Comparison of ENCODE assay signal across 9 mouse cellular contexts in the genomic region with DNA sequence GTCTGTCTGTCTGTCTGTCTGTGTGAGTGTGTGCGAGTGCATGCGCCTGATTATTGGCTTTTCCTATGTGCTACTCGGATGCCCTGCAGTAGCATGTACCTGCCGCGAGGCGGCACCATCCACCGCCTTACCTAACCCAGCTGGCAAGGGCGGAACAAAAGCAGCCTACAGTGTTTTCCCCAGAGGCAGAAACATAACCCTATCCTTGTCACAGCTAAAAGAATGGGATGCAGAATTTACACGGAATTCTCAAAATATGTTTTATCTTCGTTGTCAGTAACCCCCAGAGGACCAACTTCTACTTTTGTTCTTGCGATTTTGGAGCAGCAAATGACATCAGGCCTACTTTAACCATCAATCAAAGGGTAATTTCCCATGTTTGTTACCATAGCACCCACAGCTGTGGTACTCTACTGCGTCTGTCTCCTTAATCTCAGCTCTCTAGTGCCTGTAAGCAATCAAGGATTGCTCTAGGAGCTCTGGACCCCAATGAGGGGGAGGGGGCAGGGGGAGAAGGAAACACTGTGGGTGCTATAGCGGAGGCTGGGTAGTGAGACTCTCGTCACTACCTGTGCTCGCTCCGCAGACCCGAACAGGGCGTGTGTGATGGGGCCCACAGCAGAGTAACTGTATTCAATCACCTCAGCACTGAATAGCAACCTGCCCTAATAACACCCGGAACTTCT.
DNase-seq lines count a peak whose midpoint lies in the region; ATAC-seq and TF ChIP-seq lines count a peak whose summit lies in the region.
"Had no signal": no experiment of that assay in that cellular context is flagged by ENCODE, and none has a peak within 500 bp of the region (broad histone marks: within the 10 kb centered on the region; RNA-seq: fewer than 3 reads in every experiment).

No protein-coding gene starts in this region.

- WGBS in midbrain, embryonic 12.5 days: 36% methylated on average over 19 of the region's 19 CpGs
- WGBS in stomach, embryonic 15.5 days: 35% methylated on average over 19 of the region's 19 CpGs

- no peak overlapping the region for H3K4me2 ChIP-seq in midbrain, embryonic 12.5 days (replicated peaks)
- H3K4me2 ChIP-seq in stomach, embryonic 15.5 days: no peak overlapping the region

- H3K9me3 ChIP-seq in midbrain, embryonic 12.5 days: no peaks in the 10 kb centered on the region
- no peaks in the 10 kb centered on the region for H3K9me3 ChIP-seq in stomach, embryonic 15.5 days

- peak; percentile 87 for ATAC-seq in midbrain, embryonic 12.5 days (ENCODE audit: low FRiP score, low read depth)
- 0 out of 2 replicates have a peak, but pooled peaks have one; percentile 50 for ATAC-seq in stomach, embryonic 15.5 days (ENCODE audit: insufficient read depth, low FRiP score, low read depth)

- peak; percentile 23 for DNase-seq in gastrocnemius, adult 2 months
- DNase-seq in gastrocnemius, postnatal 25 days: no peak
- peak; percentile 85 for DNase-seq in brain, adult 2 months (ENCODE audit: low read depth, low spot score)
- peak; percentile 14 for DNase-seq in induced T-regulatory cell, adult 2 months (ENCODE audit: low read depth)
- DNase-seq in left cerebral cortex, adult 9 months (ENCODE audit: low spot score in 2 of 2): peak; percentile 49 to 69

- TF ChIP-seq POLR2A in embryonic fibroblast, embryonic 13.5 days (IDR thresholded peaks at IDR 0.05; ENCODE audit: low read depth, low read length): no peak

- H3K36me3 ChIP-seq in midbrain, embryonic 12.5 days: no peaks in the 10 kb centered on the region
- H3K36me3 ChIP-seq in stomach, embryonic 15.5 days: no peaks in the 10 kb centered on the region

- no peaks in the 10 kb centered on the region for H3K4me1 ChIP-seq in embryonic fibroblast, embryonic 13.5 days (ENCODE audit: control insufficient read depth, insufficient read depth, low read length)
- peaks cover 6% of the 10 kb centered on the region for H3K4me1 ChIP-seq in midbrain, embryonic 12.5 days
- no peaks in the 10 kb centered on the region for H3K4me1 ChIP-seq in stomach, embryonic 15.5 days

- intact Hi-C loops in gastrocnemius, adult 2 months (cut with DNase I): no loop called here

- no peak overlapping the region for H3K27ac ChIP-seq in gastrocnemius, adult 2 months
- no peak overlapping the region for H3K27ac ChIP-seq in embryonic fibroblast, embryonic 13.5 days (ENCODE audit: insufficient read depth, low read length)
- peak overlapping the region; percentile 56 for H3K27ac ChIP-seq in midbrain, embryonic 12.5 days (replicated peaks)
- no peak overlapping the region for H3K27ac ChIP-seq in stomach, embryonic 15.5 days
- H3K27ac ChIP-seq: macrophage had no signal

- H3K27me3 ChIP-seq in midbrain, embryonic 12.5 days: no peaks in the 10 kb centered on the region
- no peaks in the 10 kb centered on the region for H3K27me3 ChIP-seq in stomach, embryonic 15.5 days (replicated peaks)

- no peak overlapping the region for H3K9ac ChIP-seq in midbrain, embryonic 12.5 days (replicated peaks)
- no peak overlapping the region for H3K9ac ChIP-seq in stomach, embryonic 15.5 days

- TF ChIP-seq CTCF in gastrocnemius, adult 2 months (IDR thresholded peaks at IDR 0.05): peak; percentile 73
- TF ChIP-seq CTCF in embryonic fibroblast, embryonic 13.5 days (IDR thresholded peaks at IDR 0.05; ENCODE audit: borderline replicate concordance, insufficient read depth, low read length): peak; percentile 85

- H3K4me3 ChIP-seq in gastrocnemius, adult 2 months: no peak overlapping the region
- H3K4me3 ChIP-seq in embryonic fibroblast, embryonic 13.5 days (ENCODE audit: insufficient read depth, low read length): no peak overlapping the region
- no peak overlapping the region for H3K4me3 ChIP-seq in midbrain, embryonic 12.5 days
- no peak overlapping the region for H3K4me3 ChIP-seq in stomach, embryonic 15.5 days (replicated peaks)
